Mouse (Mus musculus) testis, adult 2 months (tissue): ENCODE measurements around the gene Pbld2. TPM values are rescaled to one million over a fixed set of nuclear protein-coding genes. Genes with fewer than 3 reads are reported as not detected.

Experiments
- H3K27ac ChIP-seq: fragments of 200-500 bp; 2 replicates; pipeline ENCODE4 v1.5.1; 2012; ENCODE audit warnings: low read depth, low read length; ENCODE audit not compliant: control insufficient read depth, insufficient read depth
- H3K27me3 ChIP-seq: fragments of 200-500 bp; 2 replicates; pipeline ENCODE4 v1.6.1; 2012; ENCODE audit warnings: mild to moderate bottlenecking, low read length, moderate library complexity; ENCODE audit not compliant: control insufficient read depth, insufficient read depth
- H3K36me3 ChIP-seq: fragments of 200-500 bp; 2 replicates; pipeline ENCODE4 v1.6.1; 2012; ENCODE audit warnings: mild to moderate bottlenecking, low read length; ENCODE audit not compliant: control insufficient read depth, insufficient read depth
- H3K4me1 ChIP-seq: fragments of 200-500 bp; 2 replicates; pipeline ENCODE4 v1.6.1; 2012; ENCODE audit warnings: low read length; ENCODE audit not compliant: control insufficient read depth, insufficient read depth
- H3K4me3 ChIP-seq: fragments of 200-500 bp; 2 replicates; pipeline ENCODE4 v1.5.1; 2012; ENCODE audit warnings: low read depth, mild to moderate bottlenecking, low read length, moderate library complexity, mixed read lengths; ENCODE audit not compliant: control insufficient read depth
- CTCF ChIP-seq: fragments of 200-500 bp; IDR thresholded peaks from 2 replicates; pipeline ENCODE4 v1.5.1; 2012; ENCODE audit warnings: low read depth, mild to moderate bottlenecking, inconsistent platforms, low read length, moderate library complexity; ENCODE audit not compliant: control insufficient read depth, insufficient read depth, insufficient replicate concordance
- POLR2A ChIP-seq: fragments of 200-500 bp; IDR thresholded peaks from 2 replicates; pipeline ENCODE4 v1.6.1; 2012; ENCODE audit warnings: low read depth, mild to moderate bottlenecking, inconsistent platforms, low read length, moderate library complexity; ENCODE audit not compliant: control insufficient read depth
- polyA plus RNA-seq: library from polyadenylated mRNA; depleted of rRNA; stranded (reverse); fragments of >200 nt; gene quantifications from 2 replicates; pipeline ENCODE4 v1.2.3, GENCODE M21; 2012

Gene Pbld2
- polyA plus RNA-seq, 1 experiment = 4.0 TPM

DNA sequence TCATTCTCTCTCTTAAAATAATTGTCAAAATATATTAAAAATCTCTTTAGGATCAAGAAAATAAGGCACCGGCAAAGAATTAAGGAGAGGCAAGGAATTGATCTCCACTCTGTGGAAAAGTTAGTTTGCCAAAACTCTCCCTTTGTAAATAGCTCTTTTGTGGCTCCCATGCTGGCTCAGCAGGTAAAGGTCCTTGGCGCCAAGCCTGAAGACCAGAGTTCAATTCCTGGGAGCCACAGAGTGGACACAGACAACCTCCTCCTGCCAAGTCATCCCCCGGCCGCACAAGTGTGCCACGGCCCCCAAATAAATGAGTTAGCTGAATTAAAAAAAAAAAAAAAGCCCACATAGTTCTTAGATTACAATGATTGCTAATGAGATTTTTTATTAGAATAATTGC, 38.6 kb downstream of the Pbld2 start:
- H3K4me1 ChIP-seq = no peaks in the 10 kb centered on the region
- no peaks in the 10 kb centered on the region for H3K36me3 ChIP-seq
- H3K27ac ChIP-seq = no peak overlapping the region
- H3K4me3 ChIP-seq = no peak overlapping the region
- H3K27me3 ChIP-seq = no peaks in the 10 kb centered on the region
- no peak for TF ChIP-seq POLR2A
- TF ChIP-seq CTCF = no peak

DNA sequence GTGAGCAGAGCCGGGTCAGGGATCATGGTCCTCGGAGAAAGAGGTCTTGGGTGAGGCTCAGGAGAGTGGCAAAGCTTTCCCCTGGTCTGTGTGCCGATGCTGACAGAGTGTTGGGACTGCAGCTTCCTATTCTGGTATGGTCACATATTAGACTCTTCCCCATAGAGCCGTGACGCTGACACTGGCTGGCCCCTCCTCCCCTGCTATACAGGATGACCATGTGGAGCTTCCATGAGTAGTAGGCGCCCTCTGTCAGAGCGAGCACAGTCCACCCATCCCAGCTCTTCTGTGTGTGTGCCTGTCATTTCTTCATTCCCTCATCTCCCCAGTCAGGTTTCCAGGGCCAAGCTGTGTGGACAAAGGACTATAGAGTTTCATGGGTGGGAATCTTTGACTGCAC, 39.2 kb downstream of the Pbld2 start:
- H3K4me3 ChIP-seq = no peak overlapping the region
- no peak overlapping the region for H3K27ac ChIP-seq
- no peaks in the 10 kb centered on the region for H3K4me1 ChIP-seq
- no peaks in the 10 kb centered on the region for H3K27me3 ChIP-seq
- TF ChIP-seq CTCF (no peak), POLR2A (no peak)
- H3K36me3 ChIP-seq = no peaks in the 10 kb centered on the region

DNA sequence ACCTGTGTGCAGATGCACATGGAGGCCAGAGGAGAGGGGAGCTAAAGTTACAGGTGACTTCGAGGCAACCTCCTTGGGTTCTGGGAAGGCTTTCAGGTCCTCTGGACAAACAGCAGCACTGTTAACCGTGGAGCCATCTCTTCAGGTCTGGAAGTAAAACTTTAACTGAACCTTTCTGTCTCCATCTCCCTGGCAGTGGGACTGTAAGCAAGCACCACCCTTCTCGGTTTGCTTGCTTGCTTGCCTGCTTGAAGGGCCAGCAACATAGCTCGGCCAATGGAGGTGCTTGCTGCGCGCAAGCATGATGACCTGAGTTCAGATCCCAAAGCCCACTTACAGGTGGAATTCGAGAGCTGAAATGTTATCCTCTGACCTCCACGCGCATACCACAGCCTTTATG, 40.4 kb downstream of the Pbld2 start:
- H3K4me1 ChIP-seq = no peaks in the 10 kb centered on the region
- TF ChIP-seq POLR2A (no peak), CTCF (no peak)
- H3K4me3 ChIP-seq = no peak overlapping the region
- H3K27me3 ChIP-seq = no peaks in the 10 kb centered on the region
- no peak overlapping the region for H3K27ac ChIP-seq
- H3K36me3 ChIP-seq = no peaks in the 10 kb centered on the region

DNA sequence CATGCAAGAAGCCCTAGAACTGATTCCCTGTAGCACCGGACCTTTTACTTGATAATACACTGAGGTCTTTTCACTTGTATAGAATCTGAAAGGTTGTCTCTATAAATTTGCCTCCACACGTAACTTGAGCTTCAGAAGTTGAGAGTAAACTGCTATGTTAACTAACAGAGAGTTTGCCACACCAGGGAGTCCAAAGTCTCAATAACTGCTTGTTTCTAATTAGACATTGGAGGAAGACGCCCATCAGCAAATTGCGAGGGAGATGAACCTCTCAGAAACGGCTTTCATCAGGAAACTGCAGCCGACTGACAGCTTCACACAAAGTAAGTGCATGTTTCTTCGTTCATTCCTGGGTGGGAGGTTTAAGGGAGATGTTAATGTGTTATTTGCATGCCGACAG, 41.4 kb downstream of the Pbld2 start:
- Histone ChIP-seq H3K36me3 (no peaks in the 10 kb centered on the region), H3K4me1 (no peaks in the 10 kb centered on the region), H3K27me3 (no peaks in the 10 kb centered on the region), H3K4me3 (no peak overlapping the region), H3K27ac (no peak overlapping the region)
- TF ChIP-seq CTCF = no peak
- no peak for TF ChIP-seq POLR2A

DNA sequence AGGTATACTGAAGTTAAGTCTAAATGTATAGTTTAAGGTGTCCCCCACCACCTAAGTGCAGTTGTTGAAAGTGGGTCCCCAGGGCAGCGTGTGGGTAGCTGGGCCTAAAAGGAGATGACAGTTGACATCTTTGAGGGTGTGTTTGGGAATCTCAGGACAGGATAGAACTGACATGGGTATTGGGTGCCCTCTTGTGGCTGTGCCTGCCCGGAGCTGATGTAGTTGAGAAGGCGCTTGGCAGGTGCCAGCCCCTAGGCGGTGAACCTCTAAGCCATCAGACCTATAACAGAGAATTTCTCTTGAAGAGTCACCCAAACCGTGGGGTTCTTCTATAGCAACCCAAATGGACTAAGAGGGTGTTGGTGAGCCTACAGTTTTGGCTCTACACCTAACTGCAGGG, 41.9 kb downstream of the Pbld2 start:
- TF ChIP-seq CTCF (peak; percentile 65; the same call in 1 of the 2 replicates), POLR2A (no peak)
- H3K4me1 ChIP-seq = no peaks in the 10 kb centered on the region
- H3K27me3 ChIP-seq = no peaks in the 10 kb centered on the region
- no peak overlapping the region for H3K27ac ChIP-seq
- no peaks in the 10 kb centered on the region for H3K36me3 ChIP-seq
- H3K4me3 ChIP-seq = no peak overlapping the region

DNA sequence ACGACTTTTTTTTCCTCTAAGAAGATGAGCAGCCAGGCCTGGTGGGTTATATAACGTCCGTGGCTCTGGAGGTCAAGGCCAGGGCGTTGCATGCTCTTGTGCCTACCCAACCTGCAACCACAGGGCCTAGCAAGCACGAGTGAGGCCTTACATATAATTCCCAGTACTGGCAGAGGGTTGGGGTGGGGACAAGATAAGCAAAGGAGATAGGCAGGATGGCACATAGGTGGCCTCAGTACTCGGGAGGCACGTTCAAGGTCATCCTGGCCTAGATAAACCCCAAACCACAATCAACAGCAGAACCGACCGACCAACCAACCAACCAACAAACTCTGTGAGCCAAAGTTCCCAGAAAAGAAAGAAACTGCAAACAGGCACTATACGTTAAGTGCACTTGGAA, 62.2 kb downstream of the Pbld2 start:
- Histone ChIP-seq H3K4me1 (peaks cover 8% of the 10 kb centered on the region), H3K4me3 (no peak overlapping the region), H3K27ac (no peak overlapping the region), H3K36me3 (no peaks in the 10 kb centered on the region), H3K27me3 (no peaks in the 10 kb centered on the region)
- TF ChIP-seq POLR2A = no peak
- no peak for TF ChIP-seq CTCF

DNA sequence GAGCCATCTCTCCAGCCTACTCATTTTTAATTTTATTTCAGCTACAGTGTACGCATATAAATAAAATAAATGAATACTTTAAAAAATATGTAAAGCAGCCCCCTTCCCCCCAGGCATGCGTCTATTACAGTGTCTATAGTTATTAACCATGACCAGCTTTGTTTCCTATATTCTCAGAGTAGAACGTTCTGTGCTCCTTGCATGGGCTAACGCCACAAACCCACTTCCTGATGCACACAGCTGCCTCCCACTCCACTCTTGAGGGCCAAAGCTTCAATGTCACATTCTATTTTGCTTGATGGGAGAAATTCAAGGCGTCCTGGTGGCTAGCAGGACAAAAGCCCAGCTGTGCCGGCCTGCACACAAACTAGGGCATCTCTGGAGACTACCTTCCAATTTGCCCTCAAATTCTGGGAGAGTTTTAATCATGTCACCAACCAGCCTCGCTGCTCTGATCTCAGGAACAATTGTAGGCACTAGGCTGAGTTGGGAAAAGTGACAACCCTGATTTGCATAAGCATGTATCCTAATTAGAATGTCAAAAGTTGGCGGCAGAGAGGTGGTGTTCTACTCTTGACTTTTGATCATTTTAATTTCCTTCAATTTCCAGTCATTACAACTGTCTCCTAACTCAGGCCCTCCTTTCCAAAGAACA, 65.1 kb downstream of the Pbld2 start:
- no peaks in the 10 kb centered on the region for H3K27me3 ChIP-seq
- H3K36me3 ChIP-seq = no peaks in the 10 kb centered on the region
- H3K4me3 ChIP-seq = peak overlapping the region; percentile 29; the same call in 1 of the 2 replicates
- H3K27ac ChIP-seq = no peak overlapping the region
- peaks cover 8% of the 10 kb centered on the region for H3K4me1 ChIP-seq
- TF ChIP-seq POLR2A = no peak
- no peak for TF ChIP-seq CTCF
